Comparison of ENCODE assay signal across 18 mouse cellular contexts in genomic region chr19:25325113-25326001, GRCm38 (mm10).
A peak's percentile ranks its signal among the peaks of the same experiment; 100 is the strongest.
DNase-seq lines count a peak whose midpoint lies in the region; ATAC-seq and TF ChIP-seq lines count a peak whose summit lies in the region.
"Had no signal": no experiment of that assay in that cellular context is flagged by ENCODE, and none has a peak within 500 bp of the region (broad histone marks: within the 10 kb centered on the region; RNA-seq: fewer than 3 reads in every experiment).

No protein-coding gene starts in this region.

- H3K36me3 ChIP-seq in midbrain, postnatal 0 days (ENCODE audit: insufficient read depth, low read length): no peaks in the 10 kb centered on the region
- H3K36me3 ChIP-seq in midbrain, embryonic 11.5 days (ENCODE audit: control insufficient read depth, insufficient read depth, low read length): no peaks in the 10 kb centered on the region
- H3K36me3 ChIP-seq in limb, embryonic 12.5 days: no peaks in the 10 kb centered on the region
- no peaks in the 10 kb centered on the region for H3K36me3 ChIP-seq in liver, embryonic 11.5 days (ENCODE audit: control insufficient read depth, insufficient read depth, low read length)
- H3K36me3 ChIP-seq: forebrain, embryonic 10.5 days; liver, embryonic 12.5 days had no signal

- TF ChIP-seq CTCF in layer of hippocampus, adult 2 months (conservative IDR thresholded peaks at IDR 0.05): no peak
- TF ChIP-seq CTCF in midbrain, postnatal 0 days (IDR thresholded peaks at IDR 0.05): no peak

- 64% methylated on average over 9 of the region's 9 CpGs for WGBS in midbrain, postnatal 0 days
- WGBS in midbrain, embryonic 11.5 days: 86% methylated on average over 9 of the region's 9 CpGs
- WGBS in limb, embryonic 12.5 days: 53% methylated on average over 9 of the region's 9 CpGs
- WGBS in liver, embryonic 11.5 days: 61% methylated on average over 9 of the region's 9 CpGs

- H3K4me1 ChIP-seq in midbrain, postnatal 0 days (ENCODE audit: insufficient read depth, low read length): peaks cover 5% of the 10 kb centered on the region; the same call in 1 of the 2 replicates
- no peaks in the 10 kb centered on the region for H3K4me1 ChIP-seq in midbrain, embryonic 11.5 days (ENCODE audit: control insufficient read depth, insufficient read depth, low read length)
- H3K4me1 ChIP-seq in limb, embryonic 12.5 days (replicated peaks): peaks cover 16% of the 10 kb centered on the region
- H3K4me1 ChIP-seq in liver, embryonic 11.5 days (replicated peaks; ENCODE audit: control insufficient read depth, insufficient read depth, low read length): no peaks in the 10 kb centered on the region
- H3K4me1 ChIP-seq: liver, embryonic 12.5 days had no signal

- no peaks in the 10 kb centered on the region for H3K27me3 ChIP-seq in midbrain, postnatal 0 days (ENCODE audit: insufficient read depth, low read length)
- H3K27me3 ChIP-seq in midbrain, embryonic 11.5 days (ENCODE audit: control insufficient read depth, insufficient read depth, low read length): no peaks in the 10 kb centered on the region
- no peaks in the 10 kb centered on the region for H3K27me3 ChIP-seq in limb, embryonic 12.5 days
- no peaks in the 10 kb centered on the region for H3K27me3 ChIP-seq in liver, embryonic 11.5 days (replicated peaks; ENCODE audit: control insufficient read depth, insufficient read depth, low read length)
- H3K27me3 ChIP-seq: CH12.LX had no signal

- H3K9me3 ChIP-seq in midbrain, postnatal 0 days (ENCODE audit: low read length): no peaks in the 10 kb centered on the region
- H3K9me3 ChIP-seq in midbrain, embryonic 11.5 days (ENCODE audit: control insufficient read depth, low read length): no peaks in the 10 kb centered on the region
- no peaks in the 10 kb centered on the region for H3K9me3 ChIP-seq in limb, embryonic 12.5 days
- H3K9me3 ChIP-seq in liver, embryonic 11.5 days (ENCODE audit: control insufficient read depth, low read length): no peaks in the 10 kb centered on the region
- H3K9me3 ChIP-seq: forebrain, embryonic 10.5 days; liver, embryonic 12.5 days; megakaryocyte, embryonic 14.5 days had no signal

- H3K9ac ChIP-seq in midbrain, postnatal 0 days (replicated peaks; ENCODE audit: low read length, poor library complexity, severe bottlenecking): no peak overlapping the region
- H3K9ac ChIP-seq in midbrain, embryonic 11.5 days (ENCODE audit: low read length): no peak overlapping the region
- H3K9ac ChIP-seq in limb, embryonic 12.5 days (replicated peaks): no peak overlapping the region
- H3K9ac ChIP-seq in liver, embryonic 11.5 days (ENCODE audit: low read depth, low read length): no peak overlapping the region
- H3K9ac ChIP-seq: liver, embryonic 12.5 days had no signal

- peak in 1 of 2 experiments; percentile 24 for DNase-seq in layer of hippocampus, adult 2 months (ENCODE audit: low spot score in 2 of 2)
- no peak for DNase-seq in layer of hippocampus, adult 9-10 months (ENCODE audit: low spot score)
- DNase-seq in midbrain, postnatal 0 days (ENCODE audit: low spot score): peak; percentile 75
- DNase-seq in midbrain, embryonic 11.5 days (ENCODE audit: low spot score, missing footprints): no peak
- no peak for DNase-seq in liver, embryonic 11.5 days (ENCODE audit: low spot score)
- DNase-seq in gastrocnemius, postnatal 25 days: no peak
- DNase-seq: adrenal gland, postnatal 25 days; cerebellum, adult 18-20 months; cerebellum, postnatal 36 days; gastrocnemius, postnatal 10 days; kidney, postnatal 14 days; lung, adult 2 months had no signal

- ATAC-seq in midbrain, postnatal 0 days (ENCODE audit: low FRiP score): no peak; the same call in 1 of the 2 replicates
- ATAC-seq in midbrain, embryonic 11.5 days (ENCODE audit: low FRiP score): no peak
- peak; percentile 76; the same call in 1 of the 2 replicates for ATAC-seq in granulocyte monocyte progenitor cell, adult 5-6 weeks (replicated peaks; ENCODE audit: poor library complexity, severe bottlenecking)
- ATAC-seq in limb, embryonic 12.5 days (ENCODE audit: insufficient number of reproducible peaks, insufficient read depth, low FRiP score, low TSS enrichment, low read depth): no peak
- no peak for ATAC-seq in liver, embryonic 11.5 days (replicated peaks; ENCODE audit: low FRiP score)
- ATAC-seq: liver, embryonic 12.5 days had no signal

- peak overlapping the region; percentile 24; the same call in 1 of the 2 replicates for H3K27ac ChIP-seq in layer of hippocampus, adult 2 months
- peak overlapping the region; percentile 19; the same call in 1 of the 2 replicates for H3K27ac ChIP-seq in midbrain, postnatal 0 days (ENCODE audit: low read depth, low read length)
- H3K27ac ChIP-seq in midbrain, embryonic 11.5 days (ENCODE audit: low read depth, low read length): no peak overlapping the region
- 0 out of 2 replicates have a peak overlapping the region, but pooled peaks have one; percentile 23 for H3K27ac ChIP-seq in limb, embryonic 12.5 days
- no peak overlapping the region for H3K27ac ChIP-seq in liver, embryonic 11.5 days (ENCODE audit: low read depth, low read length)
- H3K27ac ChIP-seq: forebrain, embryonic 10.5 days; liver, embryonic 12.5 days had no signal

- H3K4me3 ChIP-seq in layer of hippocampus, adult 2 months: no peak overlapping the region
- no peak overlapping the region for H3K4me3 ChIP-seq in midbrain, postnatal 0 days (ENCODE audit: low read depth, low read length)
- no peak overlapping the region for H3K4me3 ChIP-seq in midbrain, embryonic 11.5 days (ENCODE audit: low read depth, low read length)
- no peak overlapping the region for H3K4me3 ChIP-seq in limb, embryonic 12.5 days (replicated peaks)
- H3K4me3 ChIP-seq in liver, embryonic 11.5 days (ENCODE audit: low read depth, low read length): no peak overlapping the region
- H3K4me3 ChIP-seq: forebrain, embryonic 10.5 days; liver, embryonic 12.5 days; megakaryocyte, embryonic 14.5 days had no signal

- H3K4me2 ChIP-seq in midbrain, postnatal 0 days (ENCODE audit: low read depth, low read length, poor library complexity, severe bottlenecking): no peak overlapping the region
- H3K4me2 ChIP-seq in midbrain, embryonic 11.5 days: no peak overlapping the region
- no peak overlapping the region for H3K4me2 ChIP-seq in limb, embryonic 12.5 days
- no peak overlapping the region for H3K4me2 ChIP-seq in liver, embryonic 11.5 days
- H3K4me2 ChIP-seq: liver, embryonic 12.5 days had no signal

Comparison
In these comparisons a context has a peak if more than half of its experiments do, and no peak if none do; other contexts are left out.
1. H3K27ac ChIP-seq: peak in layer of hippocampus, adult 2 months (single experiment), midbrain, postnatal 0 days (single experiment) and limb, embryonic 12.5 days (single experiment); none in midbrain, embryonic 11.5 days (single experiment) and liver, embryonic 11.5 days (single experiment).